Mouse (Mus musculus): ENCODE measurements around the gene Gnptab. TPM values are rescaled to one million over a fixed set of nuclear protein-coding genes. Genes with fewer than 3 reads are reported as not detected.

The Gnptab gene
- total and polyA plus RNA-seq, 2 experiments from 2014 or later = 24.0 to 56.0 TPM

GRCm38 (mm10) chr10:88385758-88386157 lies 6.8 kb downstream of the Gnptab start:
- DNase-seq (ENCODE audit: low spot score) = no peak
- no peak overlapping the region for H3K4me3 ChIP-seq (ENCODE audit: low read depth, low read length)
- peaks cover 3% of the 10 kb centered on the region; the same call in 1 of the 2 replicates for H3K4me1 ChIP-seq (ENCODE audit: insufficient read depth, low read length)
- no peaks in the 10 kb centered on the region for H3K36me3 ChIP-seq (ENCODE audit: insufficient read depth, low read length)
- no peak overlapping the region for H3K4me2 ChIP-seq (ENCODE audit: low read depth, low read length, poor library complexity, severe bottlenecking)
- H3K9me3 ChIP-seq (ENCODE audit: low read length) = no peaks in the 10 kb centered on the region
- H3K9ac ChIP-seq (replicated peaks; ENCODE audit: low read length, poor library complexity, severe bottlenecking) = no peak overlapping the region
- no peak overlapping the region for H3K27ac ChIP-seq (ENCODE audit: low read depth, low read length)
- no peak for ATAC-seq (ENCODE audit: low FRiP score)
- 88% methylated on average over 6 of the region's 6 CpGs for WGBS
- no peaks in the 10 kb centered on the region for H3K27me3 ChIP-seq (ENCODE audit: insufficient read depth, low read length)
- no peak for TF ChIP-seq CTCF (IDR thresholded peaks at IDR 0.05)

GRCm38 (mm10) chr10:88386251-88386650 lies 7.3 kb downstream of the Gnptab start:
- DNase-seq (ENCODE audit: low spot score) (no peak), ATAC-seq (ENCODE audit: low FRiP score) (no peak)
- no peak for TF ChIP-seq CTCF (IDR thresholded peaks at IDR 0.05)
- 83% methylated on average over 6 of the region's 6 CpGs for WGBS
- Histone ChIP-seq H3K4me1 (ENCODE audit: insufficient read depth, low read length) (no peaks in the 10 kb centered on the region), H3K36me3 (ENCODE audit: insufficient read depth, low read length) (no peaks in the 10 kb centered on the region), H3K27ac (ENCODE audit: low read depth, low read length) (no peak overlapping the region), H3K27me3 (ENCODE audit: insufficient read depth, low read length) (no peaks in the 10 kb centered on the region), H3K9ac (replicated peaks; ENCODE audit: low read length, poor library complexity, severe bottlenecking) (no peak overlapping the region), H3K4me2 (ENCODE audit: low read depth, low read length, poor library complexity, severe bottlenecking) (no peak overlapping the region), H3K9me3 (ENCODE audit: low read length) (no peaks in the 10 kb centered on the region), H3K4me3 (ENCODE audit: low read depth, low read length) (no peak overlapping the region)

GRCm38 (mm10) chr10:88389576-88389975 lies 10.6 kb downstream of the Gnptab start:
- no peak for TF ChIP-seq CTCF (IDR thresholded peaks at IDR 0.05)
- ATAC-seq (ENCODE audit: low FRiP score) (peak; percentile 52; the same call in 1 of the 2 replicates), DNase-seq (ENCODE audit: low spot score) (no peak)
- H3K4me3 ChIP-seq (ENCODE audit: low read depth, low read length) = no peak overlapping the region
- 0 out of 2 replicates have a peak, but pooled peaks cover 2% of the 10 kb centered on the region for H3K4me1 ChIP-seq (ENCODE audit: insufficient read depth, low read length)
- no peaks in the 10 kb centered on the region for H3K36me3 ChIP-seq (ENCODE audit: insufficient read depth, low read length)
- H3K9ac ChIP-seq (replicated peaks; ENCODE audit: low read length, poor library complexity, severe bottlenecking) = no peak overlapping the region
- H3K27me3 ChIP-seq (ENCODE audit: insufficient read depth, low read length) = no peaks in the 10 kb centered on the region
- no peak overlapping the region for H3K27ac ChIP-seq (ENCODE audit: low read depth, low read length)
- no peak overlapping the region for H3K4me2 ChIP-seq (ENCODE audit: low read depth, low read length, poor library complexity, severe bottlenecking)
- no peaks in the 10 kb centered on the region for H3K9me3 ChIP-seq (ENCODE audit: low read length)
- 72% methylated on average over 4 of the region's 4 CpGs for WGBS

GRCm38 (mm10) chr10:88390096-88390790 lies 11.3 kb downstream of the Gnptab start:
- H3K36me3 ChIP-seq (ENCODE audit: insufficient read depth, low read length) = no peaks in the 10 kb centered on the region
- no peak overlapping the region for H3K27ac ChIP-seq (ENCODE audit: low read depth, low read length)
- WGBS = 56% methylated on average over 10 of the region's 10 CpGs
- no peaks in the 10 kb centered on the region for H3K9me3 ChIP-seq (ENCODE audit: low read length)
- no peak overlapping the region for H3K4me3 ChIP-seq (ENCODE audit: low read depth, low read length)
- 0 out of 2 replicates have a peak, but pooled peaks cover 2% of the 10 kb centered on the region for H3K4me1 ChIP-seq (ENCODE audit: insufficient read depth, low read length)
- ATAC-seq (ENCODE audit: low FRiP score) (no peak), DNase-seq (ENCODE audit: low spot score) (peak; percentile 21)
- H3K4me2 ChIP-seq (ENCODE audit: low read depth, low read length, poor library complexity, severe bottlenecking) = no peak overlapping the region
- no peak overlapping the region for H3K9ac ChIP-seq (replicated peaks; ENCODE audit: low read length, poor library complexity, severe bottlenecking)
- TF ChIP-seq CTCF (IDR thresholded peaks at IDR 0.05) = no peak
- H3K27me3 ChIP-seq (ENCODE audit: insufficient read depth, low read length) = no peaks in the 10 kb centered on the region

GRCm38 (mm10) chr10:88391495-88391894 lies 12.6 kb downstream of the Gnptab start:
- ATAC-seq (ENCODE audit: low FRiP score) (no peak), DNase-seq (ENCODE audit: low spot score) (no peak)
- H3K9me3 ChIP-seq (ENCODE audit: low read length) = no peaks in the 10 kb centered on the region
- H3K9ac ChIP-seq (replicated peaks; ENCODE audit: low read length, poor library complexity, severe bottlenecking) = no peak overlapping the region
- no peaks in the 10 kb centered on the region for H3K27me3 ChIP-seq (ENCODE audit: insufficient read depth, low read length)
- H3K4me2 ChIP-seq (ENCODE audit: low read depth, low read length, poor library complexity, severe bottlenecking) = no peak overlapping the region
- 0 out of 2 replicates have a peak, but pooled peaks cover 2% of the 10 kb centered on the region for H3K4me1 ChIP-seq (ENCODE audit: insufficient read depth, low read length)
- no peaks in the 10 kb centered on the region for H3K36me3 ChIP-seq (ENCODE audit: insufficient read depth, low read length)
- 94% methylated on average over 9 of the region's 9 CpGs for WGBS
- H3K27ac ChIP-seq (ENCODE audit: low read depth, low read length) = no peak overlapping the region
- no peak for TF ChIP-seq CTCF (IDR thresholded peaks at IDR 0.05)
- no peak overlapping the region for H3K4me3 ChIP-seq (ENCODE audit: low read depth, low read length)

- 94% methylated on average over 9 of the region's 9 CpGs for WGBS
Observed at GRCm38 (mm10) chr10:88392181-88392847, 13.4 kb downstream of the Gnptab start.

More at GRCm38 (mm10) chr10:88392181-88392847, 13.4 kb downstream of the Gnptab start:
- Histone ChIP-seq H3K4me3 (ENCODE audit: low read depth, low read length) (no peak overlapping the region), H3K4me1 (ENCODE audit: insufficient read depth, low read length) (0 out of 2 replicates have a peak, but pooled peaks cover 2% of the 10 kb centered on the region), H3K27me3 (ENCODE audit: insufficient read depth, low read length) (no peaks in the 10 kb centered on the region), H3K4me2 (ENCODE audit: low read depth, low read length, poor library complexity, severe bottlenecking) (no peak overlapping the region), H3K27ac (ENCODE audit: low read depth, low read length) (no peak overlapping the region), H3K9me3 (ENCODE audit: low read length) (no peaks in the 10 kb centered on the region), H3K9ac (replicated peaks; ENCODE audit: low read length, poor library complexity, severe bottlenecking) (no peak overlapping the region), H3K36me3 (ENCODE audit: insufficient read depth, low read length) (no peaks in the 10 kb centered on the region)
- no peak for ATAC-seq (ENCODE audit: low FRiP score)
- DNase-seq (ENCODE audit: low spot score) = no peak
- TF ChIP-seq CTCF (IDR thresholded peaks at IDR 0.05) = no peak

Data from midbrain, postnatal 0 days (tissue).